Mouse (Mus musculus): Measurements from ENCODE around the gene Igsf9. TPM values are rescaled to one million over a fixed set of nuclear protein-coding genes. Genes with fewer than 3 reads are reported as not detected.

The Igsf9 gene
- polyA plus RNA-seq, 2 experiments = 29.6 to 62.0 TPM

GRCm38 (mm10) chr1:172493516-172493915, 11.9 kb downstream of the Igsf9 start:
- DNase-seq (ENCODE audit: low spot score) (no peak), ATAC-seq (ENCODE audit: low FRiP score, low read depth) (no peak)
- no peak overlapping the region for H3K4me3 ChIP-seq (replicated peaks; ENCODE audit: low read length)
- H3K27me3 ChIP-seq (ENCODE audit: control insufficient read depth, insufficient read depth, low read length) = no peaks in the 10 kb centered on the region
- TF ChIP-seq POLR2A (IDR thresholded peaks at IDR 0.05; ENCODE audit: borderline replicate concordance, extremely low read depth, insufficient read depth, insufficient read length) = no peak
- no peak overlapping the region for H3K27ac ChIP-seq (replicated peaks; ENCODE audit: low read depth, low read length)
- H3K4me1 ChIP-seq (ENCODE audit: control insufficient read depth, insufficient read depth, low read length) = 0 out of 2 replicates have a peak, but pooled peaks cover 5% of the 10 kb centered on the region
- 87% methylated on average over 6 of the region's 6 CpGs for WGBS
- no peak overlapping the region for H3K4me2 ChIP-seq (replicated peaks; ENCODE audit: low read depth, low read length, severe bottlenecking)
- peaks cover 37% of the 10 kb centered on the region for H3K36me3 ChIP-seq (ENCODE audit: control insufficient read depth, insufficient read depth, low read length)
- no peaks in the 10 kb centered on the region for H3K9me3 ChIP-seq (ENCODE audit: control insufficient read depth, low read length)
- H3K9ac ChIP-seq (ENCODE audit: low read depth, low read length, severe bottlenecking) = no peak overlapping the region

- no peak for ATAC-seq (ENCODE audit: low FRiP score, low read depth)
- no peak for TF ChIP-seq POLR2A (IDR thresholded peaks at IDR 0.05; ENCODE audit: borderline replicate concordance, extremely low read depth, insufficient read depth, insufficient read length)
- Histone ChIP-seq H3K4me3 (replicated peaks; ENCODE audit: low read length) (no peak overlapping the region), H3K36me3 (ENCODE audit: control insufficient read depth, insufficient read depth, low read length) (peaks cover 37% of the 10 kb centered on the region), H3K4me1 (ENCODE audit: control insufficient read depth, insufficient read depth, low read length) (peaks cover 2% of the 10 kb centered on the region; the same call in 1 of the 2 replicates), H3K4me2 (replicated peaks; ENCODE audit: low read depth, low read length, severe bottlenecking) (no peak overlapping the region), H3K27ac (replicated peaks; ENCODE audit: low read depth, low read length) (no peak overlapping the region), H3K9me3 (ENCODE audit: control insufficient read depth, low read length) (no peaks in the 10 kb centered on the region), H3K9ac (ENCODE audit: low read depth, low read length, severe bottlenecking) (no peak overlapping the region), H3K27me3 (ENCODE audit: control insufficient read depth, insufficient read depth, low read length) (0 out of 2 replicates have a peak, but pooled peaks cover 5% of the 10 kb centered on the region)
- 79% methylated on average over 17 of the region's 17 CpGs for WGBS
- no peak for DNase-seq (ENCODE audit: low spot score)
Observed at GRCm38 (mm10) chr1:172496030-172496429, 14.4 kb downstream of the Igsf9 start.

GRCm38 (mm10) chr1:172497428-172497827, 15.8 kb downstream of the Igsf9 start:
- 85% methylated on average over 10 of the region's 10 CpGs for WGBS
- Histone ChIP-seq H3K9me3 (ENCODE audit: control insufficient read depth, low read length) (no peaks in the 10 kb centered on the region), H3K27me3 (ENCODE audit: control insufficient read depth, insufficient read depth, low read length) (0 out of 2 replicates have a peak, but pooled peaks cover 5% of the 10 kb centered on the region), H3K36me3 (ENCODE audit: control insufficient read depth, insufficient read depth, low read length) (peaks cover 31% of the 10 kb centered on the region), H3K4me3 (replicated peaks; ENCODE audit: low read length) (no peak overlapping the region), H3K4me1 (ENCODE audit: control insufficient read depth, insufficient read depth, low read length) (peaks cover 14% of the 10 kb centered on the region), H3K9ac (ENCODE audit: low read depth, low read length, severe bottlenecking) (no peak overlapping the region), H3K4me2 (replicated peaks; ENCODE audit: low read depth, low read length, severe bottlenecking) (no peak overlapping the region), H3K27ac (replicated peaks; ENCODE audit: low read depth, low read length) (no peak overlapping the region)
- no peak for TF ChIP-seq POLR2A (IDR thresholded peaks at IDR 0.05; ENCODE audit: borderline replicate concordance, extremely low read depth, insufficient read depth, insufficient read length)
- no peak for ATAC-seq (ENCODE audit: low FRiP score, low read depth)
- DNase-seq (ENCODE audit: low spot score) = no peak

GRCm38 (mm10) chr1:172499765-172500441, 18.3 kb downstream of the Igsf9 start, which contains the start of gene Tagln2:
TSS of gene Tagln2 (plus strand) at chr1:172500047.
- Histone ChIP-seq H3K27me3 (ENCODE audit: control insufficient read depth, insufficient read depth, low read length) (0 out of 2 replicates have a peak, but pooled peaks cover 5% of the 10 kb centered on the region), H3K9ac (ENCODE audit: low read depth, low read length, severe bottlenecking) (peak within 1 kb of the TSS; percentile 62), H3K4me3 (replicated peaks; ENCODE audit: low read length) (peak within 1 kb of the TSS; percentile 47), H3K36me3 (ENCODE audit: control insufficient read depth, insufficient read depth, low read length) (peaks cover 28% of the 10 kb centered on the region), H3K27ac (replicated peaks; ENCODE audit: low read depth, low read length) (peak within 1 kb of the TSS; percentile 59), H3K4me1 (ENCODE audit: control insufficient read depth, insufficient read depth, low read length) (peaks cover 36% of the 10 kb centered on the region), H3K4me2 (replicated peaks; ENCODE audit: low read depth, low read length, severe bottlenecking) (peak within 1 kb of the TSS; percentile 71), H3K9me3 (ENCODE audit: control insufficient read depth, low read length) (no peaks in the 10 kb centered on the region)
- WGBS = 6% methylated on average over 30 of the region's 30 CpGs
- TF ChIP-seq POLR2A (IDR thresholded peaks at IDR 0.05; ENCODE audit: borderline replicate concordance, extremely low read depth, insufficient read depth, insufficient read length) = 0 out of 2 replicates have a peak, but pooled peaks have one; percentile 28
- peak; percentile 69 for ATAC-seq (ENCODE audit: low FRiP score, low read depth)
- DNase-seq (ENCODE audit: low spot score) = peak; percentile 75

- Histone ChIP-seq H3K9me3 (ENCODE audit: control insufficient read depth, low read length) (no peaks in the 10 kb centered on the region), H3K4me2 (replicated peaks; ENCODE audit: low read depth, low read length, severe bottlenecking) (peak overlapping the region; percentile 71), H3K27me3 (ENCODE audit: control insufficient read depth, insufficient read depth, low read length) (0 out of 2 replicates have a peak, but pooled peaks cover 5% of the 10 kb centered on the region), H3K4me1 (ENCODE audit: control insufficient read depth, insufficient read depth, low read length) (peaks cover 38% of the 10 kb centered on the region), H3K36me3 (ENCODE audit: control insufficient read depth, insufficient read depth, low read length) (peaks cover 25% of the 10 kb centered on the region), H3K27ac (replicated peaks; ENCODE audit: low read depth, low read length) (peak overlapping the region; percentile 59), H3K9ac (ENCODE audit: low read depth, low read length, severe bottlenecking) (peak overlapping the region; percentile 62), H3K4me3 (replicated peaks; ENCODE audit: low read length) (peak overlapping the region; percentile 47)
- 0 out of 2 replicates have a peak, but pooled peaks have one; percentile 6 for TF ChIP-seq POLR2A (IDR thresholded peaks at IDR 0.05; ENCODE audit: borderline replicate concordance, extremely low read depth, insufficient read depth, insufficient read length)
- 3% methylated on average over 56 of the region's 56 CpGs for whole genome bisulfite sequencing
- ATAC-seq (ENCODE audit: low FRiP score, low read depth) (peak; percentile 7; the same call in 1 of the 2 replicates), DNase-seq (ENCODE audit: low spot score) (peak; percentile 54)
Observed at GRCm38 (mm10) chr1:172500451-172501370, 19.1 kb downstream of the Igsf9 start.
